Mouse (Mus musculus) stomach, postnatal 0 days (tissue): ENCODE measurements around the gene Nrp2.

ENCODE experiments used
- CTCF ChIP-seq: IDR thresholded peaks from 2 replicates; pipeline ENCODE4 v1.5.1; 2016; ENCODE audit warnings: antibody characterized with exemption, low read depth, mild to moderate bottlenecking, moderate library complexity
- EP300 ChIP-seq: optimal IDR thresholded peaks from 2 replicates; pipeline ENCODE3; 2016; ENCODE audit warnings: antibody characterized with exemption

DNA sequence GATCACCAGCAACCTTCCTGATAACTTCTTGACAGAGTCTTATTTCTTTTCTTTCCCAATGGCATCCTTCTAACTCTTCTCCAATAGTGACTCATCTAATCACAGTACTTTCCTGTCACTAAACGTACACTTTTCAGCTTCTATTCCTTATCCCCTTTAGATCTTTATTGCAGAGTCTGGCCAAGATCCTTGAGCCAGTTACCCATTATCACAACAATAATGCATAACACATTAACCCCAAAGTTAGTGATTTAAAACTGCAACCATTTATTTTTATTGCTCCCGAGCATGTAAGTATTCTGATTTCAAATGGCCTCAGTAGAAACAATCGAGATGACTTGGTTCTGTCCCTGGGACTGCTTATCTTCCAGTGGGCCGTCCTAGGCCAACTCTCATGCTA, 150.9 kb downstream of the Nrp2 start:
- TF ChIP-seq CTCF (no peak), EP300 (no peak)
